Mouse (Mus musculus) liver, embryonic 16.5 days (tissue): ENCODE data around the gene Eva1c. TPM values are rescaled to one million over a fixed set of nuclear protein-coding genes. Genes with fewer than 3 reads are reported as not detected.

Source experiments
- microRNA-seq: library from miRNA; unstranded; fragments of <30 nt; microRNA quantifications from one replicate; pipeline ENCODE4, GENCODE M21; 2016
- polyA plus RNA-seq: library from polyadenylated mRNA; unstranded; fragments of >200 nt; fragmentation: Nextera tagmentation; extraction: Ambion mirVana; gene quantifications from 2 replicates; pipeline ENCODE4 v1.2.1, GENCODE M21; 2015

Eva1c gene
- polyA plus RNA-seq, 1 experiment from 2014 or later = 0.40 TPM

Small RNA genes lying within 50 kb of the gene (microRNA-seq; reads per million reads assigned to microRNA genes)
- gene Gm22933 = not detected

Other genes with a start within 250 kb of the Eva1c start
- 29.6 and 39.1 TPM in 2 replicates for gene Mis18a, start 99.3 kb upstream of the Eva1c start, polyA plus RNA-seq
- 24.2 and 25.0 TPM in 2 replicates for gene Mrap, start 88.5 kb upstream of the Eva1c start, polyA plus RNA-seq
- gene Urb1, start 16.3 kb upstream of the Eva1c start, polyA plus RNA-seq = 3.7 and 4.1 TPM in 2 replicates
- 16.1 and 16.6 TPM in 2 replicates for gene Cfap298, start 108.4 kb downstream of the Eva1c start, polyA plus RNA-seq
- 20.4 and 23.8 TPM in 2 replicates for gene Synj1, start 184.6 kb downstream of the Eva1c start, polyA plus RNA-seq
- gene Paxbp1, start 217.8 kb downstream of the Eva1c start, polyA plus RNA-seq = 15.4 and 18.3 TPM in 2 replicates